Mouse (Mus musculus) forebrain, embryonic 13.5 days (tissue): ENCODE results near the gene Doc2a. TPM values are rescaled to one million over a fixed set of nuclear protein-coding genes. Genes with fewer than 3 reads are reported as not detected.

Source experiments
- ATAC-seq: fragments of 200-750 bp; cut with Nextera tagmentation; 2 replicates; pipeline ENCODE4 v1.8.0; 2017
- H3K27ac ChIP-seq: fragments of 300-500 bp; sonication (generic); 2 replicates; pipeline ENCODE4 v1.5.1; 2015; ENCODE audit warnings: inconsistent platforms, mild to moderate bottlenecking, moderate library complexity
- H3K27me3 ChIP-seq: fragments of 300-500 bp; sonication (generic); 2 replicates; pipeline ENCODE4 v1.6.1; 2015; ENCODE audit warnings: mild to moderate bottlenecking, inconsistent platforms
- H3K36me3 ChIP-seq: fragments of 300-500 bp; sonication (generic); 2 replicates; pipeline ENCODE4 v1.6.1; 2015; ENCODE audit warnings: mild to moderate bottlenecking, inconsistent platforms; ENCODE audit not compliant: poor library complexity, severe bottlenecking
- H3K4me1 ChIP-seq: fragments of 300-500 bp; sonication (generic); 2 replicates; pipeline ENCODE4 v1.6.1; 2015; ENCODE audit warnings: inconsistent platforms
- H3K4me2 ChIP-seq: fragments of 300-500 bp; sonication (generic); 2 replicates; pipeline ENCODE4 v1.6.1; 2015; ENCODE audit warnings: inconsistent platforms, mild to moderate bottlenecking, moderate library complexity
- H3K4me3 ChIP-seq: fragments of 300-500 bp; sonication (generic); 2 replicates; pipeline ENCODE4 v1.5.1; 2015; ENCODE audit warnings: mild to moderate bottlenecking, inconsistent platforms
- H3K9ac ChIP-seq: fragments of 300-500 bp; sonication (generic); 2 replicates; pipeline ENCODE4 v1.6.1; 2015; ENCODE audit warnings: mild to moderate bottlenecking, inconsistent platforms
- H3K9me3 ChIP-seq: fragments of 300-500 bp; sonication (generic); replicated peaks from 2 replicates; pipeline ENCODE4 v1.6.1; 2016; ENCODE audit warnings: inconsistent platforms
- WGBS: fragments of 180-500 bp; shearing (Covaris S2); methylation state at CpG from one replicate; pipeline ENCODE4 v1.1.7; 2015; 5-methylcytosine and 5-hydroxymethylcytosine counted together
- polyA plus RNA-seq: library from polyadenylated mRNA; unstranded; fragments of >200 nt; fragmentation: Nextera tagmentation; extraction: Ambion mirVana; gene quantifications from 2 replicates; pipeline ENCODE4 v1.2.1, GENCODE M21; 2015

Gene Doc2a
- polyA plus RNA-seq, 1 experiment from 2014 or later: 4.1 TPM

DNA sequence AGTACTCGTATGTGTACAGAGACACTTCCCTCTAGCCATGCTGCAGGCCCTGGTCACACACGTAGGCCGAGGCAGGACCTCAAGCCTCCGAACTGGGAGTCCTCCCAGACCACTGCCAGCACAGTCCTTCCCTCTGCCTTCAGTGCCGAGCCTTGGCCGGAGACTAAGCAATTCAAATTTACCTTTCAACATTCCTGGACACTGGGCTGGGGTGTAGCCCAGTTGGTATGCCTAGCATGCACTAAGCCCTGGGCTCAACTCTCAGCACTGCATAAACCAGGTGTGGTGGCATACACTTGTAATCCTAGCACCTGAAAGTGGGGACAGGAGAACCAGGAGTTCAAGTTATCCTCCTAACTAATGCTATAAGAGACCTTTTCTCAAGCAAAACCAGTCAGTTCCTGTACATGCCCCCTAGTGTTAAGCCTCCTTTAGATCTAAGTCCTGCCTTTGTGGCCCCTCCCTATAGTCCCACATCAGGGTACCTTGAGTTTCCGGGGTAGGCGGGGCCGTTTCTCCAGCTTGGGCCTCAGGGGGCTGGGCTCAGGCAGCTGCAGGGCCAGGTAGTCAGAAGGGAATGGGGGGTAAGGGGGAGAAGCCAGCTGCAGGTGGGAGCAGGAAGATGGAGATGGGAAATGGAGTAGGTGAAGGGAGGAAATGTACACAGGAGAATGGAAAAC lies 9.7 kb downstream of the Doc2a start:
- Histone ChIP-seq H3K27me3 (no peaks in the 10 kb centered on the region), H3K9me3 (no peaks in the 10 kb centered on the region), H3K36me3 (peaks cover 79% of the 10 kb centered on the region), H3K27ac (no peak overlapping the region), H3K4me1 (peaks cover 13% of the 10 kb centered on the region), H3K4me3 (no peak overlapping the region), H3K9ac (no peak overlapping the region), H3K4me2 (no peak overlapping the region)
- no peak for ATAC-seq
- WGBS: 75% methylated on average over 9 of the region's 9 CpGs

GRCm38 (mm10) chr7:126860987-126861386 lies 13.8 kb downstream of the Doc2a start:
- Histone ChIP-seq H3K4me1 (peaks cover 33% of the 10 kb centered on the region), H3K9ac (peak overlapping the region; percentile 68), H3K4me3 (peak overlapping the region; percentile 65), H3K27me3 (no peaks in the 10 kb centered on the region), H3K9me3 (no peaks in the 10 kb centered on the region), H3K27ac (no peak overlapping the region), H3K36me3 (peaks cover 65% of the 10 kb centered on the region), H3K4me2 (peak overlapping the region; percentile 73)
- WGBS: 65% methylated on average over 5 of the region's 5 CpGs
- no peak for ATAC-seq

DNA sequence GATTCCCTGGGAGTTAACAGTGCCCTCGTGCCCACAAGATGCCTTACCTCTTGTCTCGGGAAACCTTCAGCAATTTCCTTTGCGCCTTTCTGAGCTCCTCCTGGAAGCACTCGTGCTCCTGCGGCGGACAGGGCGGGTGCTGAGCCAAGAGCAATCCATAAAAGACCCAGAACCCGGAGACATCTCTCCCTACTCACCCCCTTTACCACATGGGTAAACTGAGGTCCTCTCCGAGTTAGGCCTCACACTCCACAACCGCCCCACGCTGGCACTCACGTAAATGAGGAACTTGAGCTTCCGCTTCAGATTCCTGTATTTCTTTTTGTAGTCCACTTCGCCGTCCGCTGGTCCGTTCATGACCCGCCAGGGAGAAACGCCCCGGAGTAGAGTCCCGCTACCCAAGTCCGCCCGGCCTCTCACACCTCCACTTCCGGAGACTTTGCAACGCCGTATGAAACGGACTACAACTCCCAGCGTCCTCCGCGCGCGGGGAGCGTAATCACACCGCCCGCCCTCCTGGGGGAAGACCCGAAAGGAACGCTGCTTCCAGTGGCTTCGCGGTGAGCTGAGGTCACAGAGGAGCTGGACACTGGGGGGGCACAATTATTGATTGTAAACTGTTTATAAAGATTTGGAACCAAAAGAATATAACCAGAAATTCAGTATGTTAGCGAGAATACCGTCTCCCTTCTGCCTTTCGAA lies 14.4 kb downstream of the Doc2a start, which contains the start of gene Hirip3:
Gene Hirip3, plus strand, starts transcription at position 544 of the 702 bp plus-strand sequence.
- Histone ChIP-seq H3K4me3 (peak within 1 kb of the TSS; percentile 65), H3K4me1 (peaks cover 33% of the 10 kb centered on the region), H3K9ac (peak within 1 kb of the TSS; percentile 68), H3K27ac (peak within 1 kb of the TSS; percentile 77), H3K27me3 (no peaks in the 10 kb centered on the region), H3K4me2 (peak within 1 kb of the TSS; percentile 73), H3K36me3 (peaks cover 65% of the 10 kb centered on the region), H3K9me3 (no peaks in the 10 kb centered on the region)
- WGBS: 4% methylated on average over 42 of the region's 42 CpGs
- peak; percentile 93 for ATAC-seq

DNA sequence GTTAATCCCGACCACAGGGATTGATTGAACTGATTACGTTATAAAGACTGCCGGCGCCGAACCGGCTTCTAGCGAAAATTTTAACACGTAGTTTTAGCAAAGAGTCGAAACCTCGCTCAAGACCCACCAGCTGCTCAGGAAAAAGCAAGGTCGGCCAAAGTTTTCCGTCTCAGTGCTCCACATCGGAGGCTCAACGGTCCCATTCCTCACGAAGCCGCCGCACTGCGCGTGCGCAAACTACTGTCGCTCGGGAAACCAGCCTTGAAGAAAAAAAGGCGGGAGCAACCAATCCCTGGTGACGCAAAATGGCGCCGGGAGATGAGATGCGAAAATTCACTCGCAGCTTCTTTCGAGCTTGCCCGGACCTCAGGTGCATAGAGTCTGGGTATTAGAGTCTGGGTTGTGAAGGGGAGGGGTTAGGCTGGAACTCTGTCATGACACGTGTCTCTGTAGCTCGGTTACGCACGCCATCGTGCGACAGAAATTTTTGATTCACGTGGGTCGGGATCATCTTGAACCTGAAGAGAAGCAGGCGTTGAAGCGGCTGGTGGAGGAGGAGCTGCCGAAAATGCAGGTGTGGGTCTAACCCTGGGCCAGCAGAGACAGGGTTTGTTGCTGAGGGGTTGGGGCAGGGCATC lies 15.1 kb downstream of the Doc2a start, which contains the start of gene Ino80e:
Gene Ino80e, minus strand, starts transcription at position 231 of the 638 bp plus-strand sequence.
- Histone ChIP-seq H3K9me3 (no peaks in the 10 kb centered on the region), H3K27ac (peak within 1 kb of the TSS; percentile 77), H3K4me1 (peaks cover 33% of the 10 kb centered on the region), H3K9ac (peak within 1 kb of the TSS; percentile 68), H3K4me3 (peak within 1 kb of the TSS; percentile 65), H3K4me2 (peak within 1 kb of the TSS; percentile 73), H3K36me3 (peaks cover 65% of the 10 kb centered on the region), H3K27me3 (no peaks in the 10 kb centered on the region)
- ATAC-seq: peak; percentile 75
- under 1% methylated on average over 41 of the region's 41 CpGs for WGBS

DNA sequence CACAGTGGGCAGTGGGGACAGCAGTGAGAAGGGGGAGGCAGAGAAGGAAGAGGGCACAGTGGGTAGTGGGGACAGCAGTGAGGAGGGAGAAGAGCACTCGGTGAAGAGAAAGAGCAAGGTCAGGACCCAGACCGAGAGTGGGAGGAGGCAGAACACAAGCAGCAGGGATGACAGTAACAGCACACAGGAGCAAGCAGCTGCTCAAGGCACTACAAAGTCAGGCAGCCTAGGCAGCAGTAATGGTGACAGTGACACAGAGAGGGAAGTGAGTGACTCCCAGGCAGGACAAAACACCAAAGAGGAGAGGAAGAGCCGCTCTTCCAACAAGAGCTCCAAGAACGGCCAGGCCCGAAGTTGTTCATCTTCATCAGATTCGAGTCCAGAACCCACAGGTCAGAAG lies 16.6 kb downstream of the Doc2a start:
- peaks cover 65% of the 10 kb centered on the region for H3K36me3 ChIP-seq
- no peak for ATAC-seq
- peak overlapping the region; percentile 73 for H3K4me2 ChIP-seq
- H3K9me3 ChIP-seq: no peaks in the 10 kb centered on the region
- peak overlapping the region; percentile 68 for H3K9ac ChIP-seq
- H3K4me3 ChIP-seq: peak overlapping the region; percentile 65
- 68% methylated on average over 6 of the region's 6 CpGs for WGBS
- no peaks in the 10 kb centered on the region for H3K27me3 ChIP-seq
- H3K4me1 ChIP-seq: peaks cover 33% of the 10 kb centered on the region
- H3K27ac ChIP-seq: peak overlapping the region; percentile 77

DNA sequence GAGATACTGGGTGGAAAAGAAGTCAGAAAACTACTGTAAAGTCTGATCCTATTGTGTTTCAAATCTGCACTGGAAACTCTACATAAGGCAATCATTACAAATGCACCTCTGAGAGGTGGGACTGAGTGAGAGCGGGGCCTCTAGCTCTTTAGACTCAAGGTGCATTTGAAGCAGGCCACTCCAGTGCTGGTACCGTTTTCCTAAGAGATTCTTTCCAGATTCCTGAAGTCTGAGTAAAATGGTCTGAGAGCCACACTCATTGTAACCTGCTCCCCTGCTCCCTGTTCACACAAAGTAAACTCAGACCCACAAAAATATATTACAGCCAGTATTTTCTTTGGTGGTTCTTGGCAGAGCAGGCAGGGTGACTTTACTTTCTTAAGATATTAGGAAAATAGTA lies 20.3 kb downstream of the Doc2a start:
- Histone ChIP-seq H3K4me1 (peaks cover 22% of the 10 kb centered on the region), H3K27me3 (no peaks in the 10 kb centered on the region), H3K36me3 (peaks cover 91% of the 10 kb centered on the region), H3K9ac (no peak overlapping the region), H3K4me2 (no peak overlapping the region), H3K27ac (no peak overlapping the region), H3K9me3 (no peaks in the 10 kb centered on the region), H3K4me3 (no peak overlapping the region)
- WGBS: 83% methylated on average over 2 of the region's 2 CpGs
- ATAC-seq: no peak

- no peaks in the 10 kb centered on the region for H3K9me3 ChIP-seq
- ATAC-seq: no peak
- H3K9ac ChIP-seq: no peak overlapping the region
- no peak overlapping the region for H3K27ac ChIP-seq
- no peak overlapping the region for H3K4me3 ChIP-seq
- H3K36me3 ChIP-seq: peaks cover 96% of the 10 kb centered on the region
- H3K27me3 ChIP-seq: no peaks in the 10 kb centered on the region
- no peak overlapping the region for H3K4me2 ChIP-seq
- 86% methylated on average over 12 of the region's 12 CpGs for WGBS
- H3K4me1 ChIP-seq: peaks cover 17% of the 10 kb centered on the region
These were observed 20.8 kb downstream of the Doc2a start for GRCm38 (mm10) chr7:126868003-126868402.

GRCm38 (mm10) chr7:126869780-126870519 lies 22.7 kb downstream of the Doc2a start:
- H3K4me3 ChIP-seq: no peak overlapping the region
- 96% methylated on average over 23 of the region's 23 CpGs for WGBS

DNA sequence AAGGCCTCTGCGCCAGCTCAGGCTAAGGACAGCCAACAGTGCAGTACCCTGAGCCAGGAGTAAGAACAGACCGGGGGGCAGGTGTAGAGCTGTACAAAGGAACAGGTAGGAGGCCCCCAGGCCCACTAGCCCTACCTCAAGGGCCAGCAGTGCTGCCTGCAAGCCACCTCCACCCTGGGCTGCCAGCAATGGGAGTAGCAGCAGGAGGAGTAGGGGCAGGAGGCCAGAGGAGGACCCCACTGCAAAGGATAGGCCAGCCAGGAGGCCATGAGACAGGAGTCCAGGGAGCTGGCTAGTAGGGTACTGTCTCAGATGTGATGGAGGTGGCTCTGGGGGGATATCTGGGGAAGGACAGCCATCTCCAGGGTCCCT lies 23.3 kb downstream of the Doc2a start:
- Histone ChIP-seq H3K4me1 (no peaks in the 10 kb centered on the region), H3K4me3 (no peak overlapping the region), H3K27ac (no peak overlapping the region), H3K9me3 (no peaks in the 10 kb centered on the region), H3K4me2 (no peak overlapping the region), H3K27me3 (no peaks in the 10 kb centered on the region), H3K9ac (no peak overlapping the region), H3K36me3 (peaks cover 100% of the 10 kb centered on the region)
- WGBS: 96% methylated on average over 2 of the region's 2 CpGs
- ATAC-seq: no peak

More at GRCm38 (mm10) chr7:126869780-126870519, 22.7 kb downstream of the Doc2a start:
- Histone ChIP-seq H3K27ac (no peak overlapping the region), H3K4me2 (no peak overlapping the region), H3K27me3 (no peaks in the 10 kb centered on the region), H3K4me1 (no peaks in the 10 kb centered on the region), H3K36me3 (peaks cover 100% of the 10 kb centered on the region), H3K9me3 (no peaks in the 10 kb centered on the region), H3K9ac (no peak overlapping the region)
- no peak for ATAC-seq

DNA sequence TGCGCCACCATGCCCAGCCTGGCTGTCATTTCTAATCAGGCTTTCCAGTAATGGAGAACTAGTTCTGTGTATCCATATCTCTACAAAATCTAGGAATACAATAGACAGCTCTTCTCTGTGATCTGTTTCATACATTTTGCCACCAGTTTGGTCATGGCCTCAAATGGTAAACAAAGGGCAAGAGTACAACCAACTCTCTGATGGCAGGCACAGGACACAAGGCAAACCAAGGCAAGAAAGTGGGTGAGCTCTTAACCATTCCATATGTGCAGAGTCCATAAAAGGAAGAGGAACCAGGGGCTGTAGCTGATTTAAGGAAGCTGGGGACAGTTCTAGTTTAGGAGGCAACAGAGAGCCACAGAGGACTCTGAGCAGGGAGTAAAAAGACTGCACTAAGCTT lies 30.0 kb downstream of the Doc2a start:
- H3K4me3 ChIP-seq: no peak overlapping the region
- no peak overlapping the region for H3K4me2 ChIP-seq
- H3K9ac ChIP-seq: no peak overlapping the region
- WGBS: 97% methylated on average over 1 of the region's 1 CpGs
- no peak for ATAC-seq
- peaks cover 90% of the 10 kb centered on the region for H3K36me3 ChIP-seq
- peaks cover 20% of the 10 kb centered on the region for H3K4me1 ChIP-seq
- no peak overlapping the region for H3K27ac ChIP-seq
- H3K27me3 ChIP-seq: no peaks in the 10 kb centered on the region
- no peaks in the 10 kb centered on the region for H3K9me3 ChIP-seq

DNA sequence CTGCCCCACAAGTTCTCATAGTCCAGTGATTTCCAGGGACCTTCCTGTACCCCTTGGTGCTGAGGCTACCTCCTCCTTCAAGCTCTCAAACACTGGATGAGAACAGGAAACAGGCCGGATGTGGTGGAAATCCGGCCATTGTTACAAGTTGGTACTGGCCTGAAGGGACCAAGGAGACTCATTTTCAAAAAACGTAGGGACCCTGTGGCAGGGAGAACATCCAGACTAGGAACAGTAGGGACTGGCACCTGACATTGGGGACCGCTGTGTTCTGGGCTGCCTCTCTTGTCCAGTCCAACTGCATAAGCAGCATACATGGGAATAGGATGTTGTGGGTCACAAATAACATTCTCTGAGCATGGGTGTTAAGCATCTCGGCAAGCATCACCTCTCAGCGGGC lies 33.8 kb downstream of the Doc2a start:
- Histone ChIP-seq H3K27me3 (no peaks in the 10 kb centered on the region), H3K4me1 (peaks cover 41% of the 10 kb centered on the region), H3K9me3 (no peaks in the 10 kb centered on the region), H3K9ac (peak overlapping the region; percentile 85), H3K4me2 (peak overlapping the region; percentile 91), H3K4me3 (peak overlapping the region; percentile 66), H3K36me3 (peaks cover 52% of the 10 kb centered on the region), H3K27ac (no peak overlapping the region)
- no peak for ATAC-seq
- WGBS: 79% methylated on average over 6 of the region's 6 CpGs
